Mouse (Mus musculus) hindbrain, postnatal 0 days (tissue): ENCODE measurements at regions not wholly inside any gene's neighbourhood (a gene's known extent, or its start where the extent isn't known, plus 50 kb on each side); places are given as distances from the start of the nearest gene placed in this dataset.
A peak's percentile ranks its signal among the peaks of the same experiment; 100 is the strongest.

Experiments
- ATAC-seq: fragments of 200-750 bp; cut with Nextera tagmentation; 2 replicates; pipeline ENCODE4 v1.8.0; 2017; ENCODE audit warnings: mild to moderate bottlenecking, moderate TSS enrichment, moderate library complexity
- DNase-seq: peaks from one replicate; pipeline ENCODE4 v3.0.0-alpha.2; 2015; ENCODE audit warnings: low spot score
- H3K27ac ChIP-seq: fragments of 300-500 bp; sonication (generic); 2 replicates; pipeline ENCODE4 v1.5.1; 2014; ENCODE audit warnings: mild to moderate bottlenecking
- H3K27me3 ChIP-seq: fragments of 300-500 bp; sonication (generic); 2 replicates; pipeline ENCODE4 v1.6.1; 2014; ENCODE audit warnings: low read length, mixed read lengths; ENCODE audit not compliant: insufficient read depth
- H3K36me3 ChIP-seq: fragments of 300-500 bp; sonication (generic); 2 replicates; pipeline ENCODE4 v1.6.1; 2014; ENCODE audit warnings: low read length, mixed read lengths; ENCODE audit not compliant: insufficient read depth
- H3K4me1 ChIP-seq: fragments of 300-500 bp; sonication (generic); 2 replicates; pipeline ENCODE4 v1.6.1; 2014; ENCODE audit warnings: antibody characterized with exemption, low read length, mixed read lengths; ENCODE audit not compliant: insufficient read depth
- H3K4me2 ChIP-seq: fragments of 300-500 bp; sonication (generic); 2 replicates; pipeline ENCODE4 v1.6.1; 2014; ENCODE audit warnings: low read depth, mild to moderate bottlenecking, low read length, moderate library complexity, mixed read lengths
- H3K4me3 ChIP-seq: fragments of 300-500 bp; sonication (generic); 2 replicates; pipeline ENCODE4 v1.5.1; 2014; ENCODE audit warnings: low read length
- H3K9ac ChIP-seq: fragments of 300-500 bp; sonication (generic); replicated peaks from 2 replicates; pipeline ENCODE4 v1.6.1; 2014; ENCODE audit warnings: mild to moderate bottlenecking, low read length, moderate library complexity, mixed read lengths
- H3K9me3 ChIP-seq: fragments of 300-500 bp; sonication (generic); 2 replicates; pipeline ENCODE4 v1.6.1; 2016; ENCODE audit warnings: low read length, mixed read lengths
- CTCF ChIP-seq: IDR thresholded peaks from 2 replicates; pipeline ENCODE4 v1.5.1; 2016; ENCODE audit warnings: antibody characterized with exemption, control low read depth, low read depth
- WGBS: fragments of 180-500 bp; shearing (Covaris S2); extraction: QIAGEN DNeasy Blood & Tissue Kit; methylation state at CpG from one replicate; pipeline ENCODE4 v1.1.7; 2014; 5-methylcytosine and 5-hydroxymethylcytosine counted together

GRCm38 (mm10) chr3:70957470-70957869, 950.1 kb downstream of the Otol1 start:
- H3K36me3 ChIP-seq: no peaks in the 10 kb centered on the region
- no peaks in the 10 kb centered on the region for H3K4me1 ChIP-seq
- no peak overlapping the region for H3K9ac ChIP-seq
- TF ChIP-seq CTCF: no peak
- DNase-seq (peak; percentile 15), ATAC-seq (no peak; the same call in 1 of the 2 replicates)
- H3K4me2 ChIP-seq: no peak overlapping the region
- no peaks in the 10 kb centered on the region for H3K9me3 ChIP-seq
- no peak overlapping the region for H3K4me3 ChIP-seq
- H3K27ac ChIP-seq: no peak overlapping the region
- H3K27me3 ChIP-seq: no peaks in the 10 kb centered on the region

GRCm38 (mm10) chr3:70962498-70962897, 955.1 kb downstream of the Otol1 start:
- Histone ChIP-seq H3K9ac (no peak overlapping the region), H3K4me3 (no peak overlapping the region), H3K4me1 (no peaks in the 10 kb centered on the region), H3K27me3 (no peaks in the 10 kb centered on the region), H3K27ac (no peak overlapping the region), H3K9me3 (no peaks in the 10 kb centered on the region), H3K36me3 (no peaks in the 10 kb centered on the region), H3K4me2 (no peak overlapping the region)
- TF ChIP-seq CTCF: no peak
- DNase-seq (no peak), ATAC-seq (no peak)
- 81% methylated on average over 1 of the region's 1 CpGs for WGBS

GRCm38 (mm10) chr3:70976945-70977344, 969.5 kb downstream of the Otol1 start:
- Histone ChIP-seq H3K9ac (no peak overlapping the region), H3K4me2 (no peak overlapping the region), H3K4me1 (no peaks in the 10 kb centered on the region), H3K27me3 (no peaks in the 10 kb centered on the region), H3K9me3 (no peaks in the 10 kb centered on the region), H3K4me3 (no peak overlapping the region), H3K27ac (no peak overlapping the region), H3K36me3 (no peaks in the 10 kb centered on the region)
- WGBS: 83% methylated on average over 5 of the region's 5 CpGs
- TF ChIP-seq CTCF: no peak
- DNase-seq (no peak), ATAC-seq (no peak)

- H3K4me3 ChIP-seq: no peak overlapping the region
- DNase-seq (no peak), ATAC-seq (no peak)
- no peak overlapping the region for H3K4me2 ChIP-seq
- no peak overlapping the region for H3K9ac ChIP-seq
- no peak overlapping the region for H3K27ac ChIP-seq
- TF ChIP-seq CTCF: no peak
- H3K4me1 ChIP-seq: no peaks in the 10 kb centered on the region
- WGBS: 67% methylated on average over 1 of the region's 1 CpGs
- no peaks in the 10 kb centered on the region for H3K27me3 ChIP-seq
- H3K9me3 ChIP-seq: no peaks in the 10 kb centered on the region
- H3K36me3 ChIP-seq: no peaks in the 10 kb centered on the region
Measured at GRCm38 (mm10) chr3:70990916-70991315, 983.5 kb downstream of the Otol1 start.

GRCm38 (mm10) chr3:71003052-71003451, 995.6 kb downstream of the Otol1 start:
- Histone ChIP-seq H3K4me2 (no peak overlapping the region), H3K4me1 (no peaks in the 10 kb centered on the region), H3K27ac (no peak overlapping the region), H3K9me3 (no peaks in the 10 kb centered on the region), H3K9ac (no peak overlapping the region), H3K36me3 (no peaks in the 10 kb centered on the region), H3K4me3 (no peak overlapping the region), H3K27me3 (no peaks in the 10 kb centered on the region)
- TF ChIP-seq CTCF: no peak
- 52% methylated on average over 6 of the region's 6 CpGs for WGBS
- peak; percentile 77 for DNase-seq
- peak; percentile 87 for ATAC-seq
